Mouse (Mus musculus) A20 (cell line): ENCODE measurements around the gene Rtel1.

Experiments used
- DNase-seq: peaks from one replicate; pipeline ENCODE4 v3.0.0-alpha.2; 2011; ENCODE audit warnings: low read depth, low spot score

The Rtel1 gene

GRCm38 (mm10) chr2:181386663-181387210, 67.2 kb downstream of the Rtel1 start:
- DNase-seq: no peak

- DNase-seq: no peak
Measured at GRCm38 (mm10) chr2:181390136-181390870, 70.8 kb downstream of the Rtel1 start.

- no peak for DNase-seq
Measured at GRCm38 (mm10) chr2:181391022-181391421, 71.5 kb downstream of the Rtel1 start.

- no peak for DNase-seq
Measured at GRCm38 (mm10) chr2:181391541-181391940, 72.0 kb downstream of the Rtel1 start.

- DNase-seq: peak; percentile 81
Measured at GRCm38 (mm10) chr2:181392600-181393213, 73.2 kb downstream of the Rtel1 start.

- no peak for DNase-seq
Measured at GRCm38 (mm10) chr2:181394086-181394485, 74.5 kb downstream of the Rtel1 start.

GRCm38 (mm10) chr2:181397207-181397761, 77.7 kb downstream of the Rtel1 start:
- DNase-seq: no peak

GRCm38 (mm10) chr2:181401497-181401896, 82.0 kb downstream of the Rtel1 start:
- DNase-seq: no peak

- DNase-seq: no peak
Measured at GRCm38 (mm10) chr2:181403722-181404121, 84.2 kb downstream of the Rtel1 start.
